Mouse (Mus musculus): ENCODE measurements at regions not wholly inside any gene's neighbourhood (a gene's known extent, or its start where the extent isn't known, plus 50 kb on each side); places are given as distances from the start of the nearest gene placed in this dataset.

DNA sequence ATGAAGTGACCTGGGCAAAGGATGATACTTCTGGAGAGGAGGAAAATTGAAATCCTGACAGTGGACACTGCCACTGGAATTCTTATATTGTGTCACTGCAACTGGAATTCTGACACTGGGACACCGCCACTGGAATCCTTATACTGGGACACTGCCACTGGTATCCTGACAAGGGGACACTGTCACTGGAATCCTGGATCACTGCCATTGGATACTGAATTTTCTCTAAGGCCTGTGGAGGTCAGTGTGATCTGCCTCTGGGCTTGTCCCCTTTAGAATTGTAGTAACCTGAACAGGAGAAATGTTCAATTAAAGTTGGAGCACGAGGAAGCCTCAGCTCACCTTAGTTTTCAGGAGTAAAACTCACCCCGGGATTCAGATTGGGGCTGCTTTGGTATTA is 205.0 kb downstream of the Gm5447 start:
- TF ChIP-seq POLR2A (IDR thresholded peaks at IDR 0.05; ENCODE audit: borderline replicate concordance, low read depth, low read length): no peak
- TF ChIP-seq CTCF (IDR thresholded peaks at IDR 0.05; ENCODE audit: low read depth, low read length): no peak

Data from bone marrow macrophage, adult 2 months (primary cell).